Mouse (Mus musculus) midbrain, embryonic 14.5 days (tissue): Measurements from ENCODE around the gene Gm36864. TPM values are rescaled to one million over a fixed set of nuclear protein-coding genes. Genes with fewer than 3 reads are reported as not detected.

Source experiments
- ATAC-seq: fragments of 200-750 bp; cut with Nextera tagmentation; 2 replicates; pipeline ENCODE4 v1.8.0; 2017; ENCODE audit warnings: moderate number of reproducible peaks, moderate library complexity; ENCODE audit not compliant: low FRiP score, low TSS enrichment
- DNase-seq: peaks from one replicate; pipeline ENCODE4 v3.0.0-alpha.2; 2015
- H3K27ac ChIP-seq: fragments of 300-500 bp; sonication (generic); replicated peaks from 2 replicates; pipeline ENCODE4 v1.5.1; 2014; ENCODE audit warnings: mild to moderate bottlenecking, low read depth, low read length, moderate library complexity
- H3K27me3 ChIP-seq: fragments of 300-500 bp; sonication (generic); 2 replicates; pipeline ENCODE4 v1.6.1; 2014; ENCODE audit warnings: low read length, control low read depth, mixed read lengths; ENCODE audit not compliant: control insufficient read depth, insufficient read depth
- H3K36me3 ChIP-seq: fragments of 300-500 bp; sonication (generic); 2 replicates; pipeline ENCODE4 v1.6.1; 2014; ENCODE audit warnings: low read length, control low read depth; ENCODE audit not compliant: control insufficient read depth, insufficient read depth
- H3K4me1 ChIP-seq: fragments of 300-500 bp; sonication (generic); 2 replicates; pipeline ENCODE4 v1.6.1; 2014; ENCODE audit warnings: mild to moderate bottlenecking, antibody characterized with exemption, low read length, control low read depth; ENCODE audit not compliant: control insufficient read depth, insufficient read depth
- H3K4me2 ChIP-seq: fragments of 300-500 bp; sonication (generic); 2 replicates; pipeline ENCODE4 v1.6.1; 2014; ENCODE audit warnings: mild to moderate bottlenecking, low read length, moderate library complexity
- H3K4me3 ChIP-seq: fragments of 300-500 bp; sonication (generic); replicated peaks from 2 replicates; pipeline ENCODE4 v1.5.1; 2014; ENCODE audit warnings: low read depth, low read length
- H3K9ac ChIP-seq: fragments of 300-500 bp; sonication (generic); replicated peaks from 2 replicates; pipeline ENCODE4 v1.6.1; 2014; ENCODE audit warnings: mild to moderate bottlenecking, low read length, moderate library complexity
- H3K9me3 ChIP-seq: fragments of 300-500 bp; sonication (generic); 2 replicates; pipeline ENCODE4 v1.6.1; 2016; ENCODE audit warnings: low read length, control low read depth, mixed read lengths; ENCODE audit not compliant: control insufficient read depth
- WGBS: fragments of 180-500 bp; shearing (Covaris S2); extraction: QIAGEN DNeasy Blood & Tissue Kit; methylation state at CpG from one replicate; pipeline ENCODE4 v1.1.7; 2014; 5-methylcytosine and 5-hydroxymethylcytosine counted together
- polyA plus RNA-seq: library from polyadenylated mRNA; unstranded; fragments of >200 nt; fragmentation: Nextera tagmentation; extraction: Ambion mirVana; gene quantifications from 2 replicates; pipeline ENCODE4 v1.2.1, GENCODE M21; 2014

Gm36864 gene
- polyA plus RNA-seq, 1 experiment from 2014 or later: not detected

GRCm38 (mm10) chr7:44276461-44277249 is 40.7 kb downstream of the Gm36864 start:
- no peak overlapping the region for H3K4me2 ChIP-seq
- H3K9me3 ChIP-seq: no peaks in the 10 kb centered on the region
- H3K36me3 ChIP-seq: no peaks in the 10 kb centered on the region
- no peak overlapping the region for H3K9ac ChIP-seq
- no peaks in the 10 kb centered on the region for H3K27me3 ChIP-seq
- DNase-seq (no peak), ATAC-seq (no peak)
- H3K4me1 ChIP-seq: no peaks in the 10 kb centered on the region
- H3K4me3 ChIP-seq: no peak overlapping the region
- WGBS: 61% methylated on average over 10 of the region's 10 CpGs
- H3K27ac ChIP-seq: no peak overlapping the region

- no peaks in the 10 kb centered on the region for H3K9me3 ChIP-seq
- H3K27me3 ChIP-seq: no peaks in the 10 kb centered on the region
- 44% methylated on average over 2 of the region's 2 CpGs for WGBS
- no peak overlapping the region for H3K4me3 ChIP-seq
- no peaks in the 10 kb centered on the region for H3K4me1 ChIP-seq
- H3K27ac ChIP-seq: no peak overlapping the region
- DNase-seq (peak; percentile 64), ATAC-seq (no peak)
- H3K36me3 ChIP-seq: no peaks in the 10 kb centered on the region
- H3K9ac ChIP-seq: no peak overlapping the region
- H3K4me2 ChIP-seq: no peak overlapping the region
Measured at GRCm38 (mm10) chr7:44277250-44277622, 41.3 kb downstream of the Gm36864 start.

GRCm38 (mm10) chr7:44280959-44281358 is 45.0 kb downstream of the Gm36864 start:
- Histone ChIP-seq H3K4me3 (no peak overlapping the region), H3K9ac (no peak overlapping the region), H3K9me3 (no peaks in the 10 kb centered on the region), H3K4me1 (no peaks in the 10 kb centered on the region), H3K4me2 (no peak overlapping the region), H3K27ac (no peak overlapping the region), H3K36me3 (no peaks in the 10 kb centered on the region), H3K27me3 (no peaks in the 10 kb centered on the region)
- DNase-seq (peak; percentile 21), ATAC-seq (no peak)
- 72% methylated on average over 1 of the region's 1 CpGs for WGBS

- Histone ChIP-seq H3K9me3 (no peaks in the 10 kb centered on the region), H3K4me2 (no peak overlapping the region), H3K9ac (no peak overlapping the region), H3K27ac (no peak overlapping the region), H3K4me1 (no peaks in the 10 kb centered on the region), H3K27me3 (no peaks in the 10 kb centered on the region), H3K36me3 (no peaks in the 10 kb centered on the region), H3K4me3 (no peak overlapping the region)
- 76% methylated on average over 7 of the region's 7 CpGs for WGBS
- ATAC-seq (no peak), DNase-seq (peak; percentile 30)
Measured at GRCm38 (mm10) chr7:44281586-44281985, 45.6 kb downstream of the Gm36864 start.

GRCm38 (mm10) chr7:44287760-44288159 is 51.8 kb downstream of the Gm36864 start:
- DNase-seq (no peak), ATAC-seq (no peak)
- Histone ChIP-seq H3K36me3 (no peaks in the 10 kb centered on the region), H3K9ac (no peak overlapping the region), H3K9me3 (no peaks in the 10 kb centered on the region), H3K4me3 (no peak overlapping the region), H3K4me1 (no peaks in the 10 kb centered on the region), H3K4me2 (no peak overlapping the region), H3K27me3 (no peaks in the 10 kb centered on the region), H3K27ac (no peak overlapping the region)
- 48% methylated on average over 7 of the region's 7 CpGs for WGBS

GRCm38 (mm10) chr7:44290986-44291385 is 55.0 kb downstream of the Gm36864 start:
- Histone ChIP-seq H3K4me3 (no peak overlapping the region), H3K9me3 (no peaks in the 10 kb centered on the region), H3K27me3 (no peaks in the 10 kb centered on the region), H3K4me1 (no peaks in the 10 kb centered on the region), H3K9ac (no peak overlapping the region), H3K27ac (no peak overlapping the region), H3K36me3 (no peaks in the 10 kb centered on the region), H3K4me2 (no peak overlapping the region)
- WGBS: 84% methylated on average over 4 of the region's 4 CpGs
- no peak for DNase-seq
- no peak for ATAC-seq

- Histone ChIP-seq H3K4me3 (no peak overlapping the region), H3K9ac (no peak overlapping the region), H3K27me3 (no peaks in the 10 kb centered on the region), H3K4me1 (no peaks in the 10 kb centered on the region), H3K4me2 (no peak overlapping the region), H3K27ac (no peak overlapping the region), H3K9me3 (no peaks in the 10 kb centered on the region), H3K36me3 (no peaks in the 10 kb centered on the region)
- 52% methylated on average over 4 of the region's 4 CpGs for WGBS
- no peak for DNase-seq
- no peak for ATAC-seq
Measured at GRCm38 (mm10) chr7:44291418-44291817, 55.4 kb downstream of the Gm36864 start.

Other genes starting within 250 kb of the Gm36864 start
- gene Klk1b11, start 240.3 kb upstream of the Gm36864 start, polyA plus RNA-seq: not detected in 2 replicates
- not detected in 2 replicates for gene Klk1b26, start 224.0 kb upstream of the Gm36864 start, polyA plus RNA-seq
- not detected in 2 replicates for gene Klk1b27, start 183.9 kb upstream of the Gm36864 start, polyA plus RNA-seq
- gene Klk1b21, start 133.8 kb upstream of the Gm36864 start, polyA plus RNA-seq: not detected in 2 replicates
- not detected in 2 replicates for gene Klk1b22, start 123.5 kb upstream of the Gm36864 start, polyA plus RNA-seq
- not detected in 2 replicates for gene Klk1b16, start 99.4 kb upstream of the Gm36864 start, polyA plus RNA-seq
- gene Klk1b24, start 47.9 kb upstream of the Gm36864 start, polyA plus RNA-seq: not detected in 2 replicates
- not detected in 2 replicates for gene Klk1b3, start 38.0 kb upstream of the Gm36864 start, polyA plus RNA-seq
- not detected in 2 replicates for gene Klk1b4, start 28.7 kb upstream of the Gm36864 start, polyA plus RNA-seq
- not detected in 2 replicates for gene Klk1b5, start 20.2 kb upstream of the Gm36864 start, polyA plus RNA-seq
- gene Klk1, start 10.8 kb upstream of the Gm36864 start, polyA plus RNA-seq: not detected in 2 replicates
- gene 1700028J19Rik, start 10.5 kb downstream of the Gm36864 start, polyA plus RNA-seq: 1.3 and 1.8 TPM in 2 replicates
- 199 and 211 TPM in 2 replicates for gene 2410002F23Rik, start 10.5 kb downstream of the Gm36864 start, polyA plus RNA-seq
- gene Acp4, start 21.2 kb downstream of the Gm36864 start, polyA plus RNA-seq: not detected in 2 replicates
- gene Gm15517, start 25.3 kb downstream of the Gm36864 start, polyA plus RNA-seq: 1.8 TPM in 1 of 2 replicates, not detected in the other
- 4.6 and 4.7 TPM in 2 replicates for gene Clec11a, start 70.7 kb downstream of the Gm36864 start, polyA plus RNA-seq
- gene Shank1, start 74.1 kb downstream of the Gm36864 start, polyA plus RNA-seq: 35.1 and 37.8 TPM in 2 replicates
- 39.5 and 48.5 TPM in 2 replicates for gene Syt3, start 147.9 kb downstream of the Gm36864 start, polyA plus RNA-seq
- 1.7 and 1.9 TPM in 2 replicates for gene 1700008O03Rik, start 149.6 kb downstream of the Gm36864 start, polyA plus RNA-seq
- 28.4 and 39.0 TPM in 2 replicates for gene Lrrc4b, start 192.8 kb downstream of the Gm36864 start, polyA plus RNA-seq
- 8.6 and 8.9 TPM in 2 replicates for gene Aspdh, start 229.2 kb downstream of the Gm36864 start, polyA plus RNA-seq
- 27.9 and 32.5 TPM in 2 replicates for gene Josd2, start 231.8 kb downstream of the Gm36864 start, polyA plus RNA-seq